Mouse (Mus musculus) embryo, embryonic 10.5 days (tissue): ENCODE measurements around the gene Msl1.
"Not testable (repeated sequence)": the region's sequence is repeated elsewhere in the genome, so short reads cannot be mapped to it uniquely, and the experiment has no call there.

Source experiments
- DNase-seq: peaks from one replicate; pipeline ENCODE4 v3.0.0-alpha.2; 2015; ENCODE audit warnings: low spot score

Gene Msl1

DNA sequence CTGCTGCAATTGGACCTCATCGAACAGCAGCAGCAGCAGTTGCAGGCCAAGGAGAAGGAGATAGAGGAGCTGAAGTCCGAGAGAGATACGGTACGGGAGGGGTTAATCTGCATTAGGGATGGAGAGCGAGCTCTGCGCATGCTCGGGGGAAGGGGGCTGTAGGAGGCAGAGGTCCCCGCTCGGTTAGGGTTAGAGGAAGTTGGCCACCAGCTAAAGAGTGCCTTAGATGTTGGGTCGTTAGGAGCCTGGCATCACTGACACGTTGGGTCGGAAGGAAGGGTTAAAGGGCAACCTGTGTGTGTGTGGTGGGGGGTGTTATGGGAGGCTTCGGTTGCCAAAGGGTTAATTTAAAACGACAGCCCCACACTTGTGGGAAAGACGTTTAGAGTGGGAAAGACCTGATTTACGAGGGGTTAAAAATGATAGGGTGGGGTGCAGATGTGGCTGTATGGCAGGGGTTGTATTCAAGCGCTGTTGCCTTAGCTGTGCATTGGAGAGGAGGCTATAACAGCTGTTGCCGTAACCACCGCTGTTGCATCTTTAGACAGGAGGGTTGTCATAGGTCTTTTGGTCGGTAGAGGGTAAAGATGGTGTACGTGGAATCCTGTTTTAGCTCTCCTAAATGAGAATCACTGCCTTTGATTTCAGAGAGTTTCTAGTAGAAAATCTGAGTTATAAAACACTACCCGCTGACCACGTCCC, 1.4 kb downstream of the Msl1 start:
- DNase-seq: peak; percentile 90

DNA sequence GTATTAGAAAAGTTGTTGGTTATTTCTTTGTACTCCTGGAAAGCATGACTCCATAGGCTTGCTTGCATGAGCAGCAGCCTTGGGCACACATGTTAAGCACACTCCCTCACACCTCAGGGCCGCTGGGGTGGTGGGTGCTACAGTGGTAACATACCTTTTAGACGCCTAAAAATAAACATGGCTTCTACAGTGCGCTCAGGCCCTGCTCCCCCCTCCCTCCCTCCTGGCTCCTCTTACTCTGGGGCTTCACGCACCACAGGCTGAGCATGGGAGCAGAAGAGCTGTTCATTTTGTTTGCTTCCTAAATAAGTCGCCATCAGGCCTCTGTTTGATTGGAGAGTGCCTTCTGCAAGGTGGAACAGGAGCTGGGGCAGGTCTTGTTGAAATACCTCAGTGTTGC, 2.0 kb downstream of the Msl1 start:
- no peak for DNase-seq

DNA sequence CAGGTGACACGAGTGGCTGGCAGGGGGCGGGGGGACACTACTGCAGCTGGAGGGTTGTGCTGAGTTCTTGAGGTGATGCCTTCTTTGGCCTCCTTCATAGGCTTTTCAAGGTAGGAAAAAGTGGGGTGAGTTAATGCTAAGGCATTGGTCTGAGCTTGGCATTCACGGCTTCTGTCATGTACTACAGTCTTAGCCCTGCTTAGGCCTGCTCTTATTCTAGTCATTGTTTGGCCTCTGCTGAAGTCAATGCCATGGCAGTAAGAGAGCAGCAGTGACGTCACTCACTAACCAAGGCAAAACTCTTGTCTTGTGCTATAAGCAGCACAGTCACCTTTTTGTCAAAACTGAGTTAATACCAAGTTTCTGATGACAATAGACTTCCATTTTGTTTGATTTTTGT, 2.6 kb downstream of the Msl1 start:
- DNase-seq: no peak

DNA sequence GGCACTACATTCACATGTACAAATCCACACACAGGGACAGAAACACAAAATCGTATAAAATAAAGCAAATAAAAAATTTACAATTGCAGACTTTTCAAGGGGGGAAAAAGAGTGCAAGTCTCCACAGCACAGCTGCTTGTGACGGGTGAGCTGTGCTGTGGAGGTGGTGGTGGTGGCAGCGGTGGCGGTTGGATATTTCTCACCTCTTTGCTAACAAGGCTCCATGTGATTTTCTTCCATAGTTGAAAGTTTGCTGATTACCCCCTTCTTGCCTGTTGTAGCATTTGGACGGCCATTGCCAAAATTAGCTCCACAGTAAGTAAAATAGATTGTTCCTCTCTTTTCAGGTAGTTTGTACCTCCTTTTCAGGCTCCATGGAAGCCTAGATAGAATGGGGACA, 9.3 kb downstream of the Msl1 start, which contains the start of gene Casc3:
TSS of gene Casc3 (plus strand) at position 301 of the 400 bp plus-strand sequence.
- DNase-seq: no peak

DNA sequence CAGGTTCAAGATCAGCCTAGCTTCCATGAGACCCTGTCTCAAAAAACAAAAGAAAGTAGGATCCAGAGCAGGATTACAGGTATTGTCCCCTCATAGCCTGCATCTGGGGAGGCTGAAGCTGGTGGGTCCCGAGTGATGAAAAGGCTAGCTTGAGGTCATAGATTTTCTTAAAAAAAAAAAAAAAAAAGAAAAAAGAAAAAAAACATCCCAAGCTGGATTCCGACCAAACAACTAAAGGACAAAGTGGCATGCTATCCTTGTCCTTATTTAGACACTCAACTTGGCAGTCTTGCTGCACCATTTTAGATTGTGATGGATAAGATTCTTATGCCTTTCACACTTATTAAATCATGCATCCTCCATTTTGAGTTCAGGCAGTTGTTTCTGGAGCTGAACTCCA, 13.1 kb downstream of the Msl1 start:
- no peak for DNase-seq

DNA sequence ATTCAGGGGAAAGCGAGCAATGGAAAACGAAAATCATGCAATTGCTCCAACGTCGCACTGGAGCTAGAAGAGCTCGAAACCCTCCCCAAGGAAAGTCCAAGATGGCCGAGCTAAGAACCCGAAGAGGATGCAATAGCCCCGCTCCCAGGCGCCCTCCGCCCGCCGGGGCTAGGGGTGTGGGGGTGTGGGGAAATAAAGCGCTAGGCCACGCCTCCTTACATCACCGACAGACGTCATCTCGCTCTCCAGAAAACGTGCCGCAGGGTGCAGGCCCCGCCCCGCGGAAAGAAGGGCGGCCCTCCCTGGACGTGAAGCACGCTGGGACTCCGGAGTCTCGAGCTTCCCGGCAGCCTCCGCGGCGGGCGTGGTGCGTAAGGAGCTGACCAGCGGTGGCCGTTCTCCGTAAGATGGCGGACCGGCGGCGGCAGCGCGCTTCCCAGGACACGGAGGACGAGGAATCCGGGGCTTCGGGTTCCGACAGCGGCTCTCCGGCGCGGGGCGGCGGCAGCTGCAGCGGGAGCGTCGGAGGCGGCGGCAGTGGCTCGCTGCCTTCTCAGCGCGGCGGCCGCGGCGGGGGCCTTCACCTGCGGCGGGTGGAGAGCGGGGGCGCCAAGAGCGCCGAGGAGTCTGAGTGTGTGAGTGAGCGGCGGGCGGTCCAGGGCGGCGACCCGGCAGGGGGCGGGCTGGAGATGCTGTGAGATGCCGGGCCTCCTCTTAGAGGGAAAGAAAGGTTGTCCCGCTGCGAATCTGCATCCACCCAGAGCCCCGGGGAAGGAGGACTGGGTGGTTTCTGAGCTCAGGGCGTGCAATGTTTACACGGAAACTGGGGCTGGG, 14.4 kb downstream of the Msl1 start:
- DNase-seq: peak; percentile 99

DNA sequence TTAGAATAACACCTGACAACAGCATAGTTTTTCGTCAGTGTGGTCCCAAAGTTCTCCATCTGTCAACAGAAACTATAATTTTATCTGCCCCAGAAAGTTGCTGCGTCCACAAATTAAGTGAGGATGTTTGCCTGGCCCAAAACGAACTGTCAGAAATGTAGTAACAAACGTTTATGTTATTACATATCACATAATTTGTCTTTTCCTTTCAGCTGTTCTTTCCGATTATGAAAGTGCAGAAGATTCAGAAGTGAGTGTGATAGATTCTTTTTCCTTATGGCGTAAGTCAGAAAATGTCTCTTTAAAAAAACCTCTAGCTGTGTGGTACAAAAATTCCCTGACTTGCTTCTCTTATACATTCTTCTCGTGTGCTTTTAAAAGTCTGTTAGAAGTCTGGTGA, 15.4 kb downstream of the Msl1 start:
- no peak for DNase-seq

DNA sequence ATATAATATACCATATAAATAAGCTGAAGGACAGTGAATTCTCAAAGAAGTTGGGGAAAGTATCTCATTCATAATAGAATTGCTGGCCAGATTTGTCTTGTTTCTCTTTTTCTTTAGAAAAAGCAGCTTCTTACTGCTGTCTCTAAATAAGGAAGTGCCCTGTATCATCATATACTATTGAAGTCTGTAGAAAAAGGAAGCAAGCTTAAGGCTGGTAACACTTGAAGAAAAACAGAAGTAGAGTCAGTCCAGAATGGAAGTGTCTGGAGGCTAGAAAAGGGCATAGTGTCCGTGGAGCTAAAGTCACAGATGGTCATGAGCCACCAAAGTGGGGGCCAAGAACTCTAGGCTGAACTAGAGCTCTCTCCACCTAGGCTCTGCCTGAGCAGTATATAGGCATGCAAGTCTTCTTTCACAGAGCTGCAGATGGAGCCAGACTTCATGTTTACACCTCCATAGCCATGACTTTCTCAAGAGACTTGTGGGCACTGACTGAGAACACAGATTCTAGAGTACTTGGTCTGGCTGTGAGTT, 21.5 kb downstream of the Msl1 start:
- no peak for DNase-seq

DNA sequence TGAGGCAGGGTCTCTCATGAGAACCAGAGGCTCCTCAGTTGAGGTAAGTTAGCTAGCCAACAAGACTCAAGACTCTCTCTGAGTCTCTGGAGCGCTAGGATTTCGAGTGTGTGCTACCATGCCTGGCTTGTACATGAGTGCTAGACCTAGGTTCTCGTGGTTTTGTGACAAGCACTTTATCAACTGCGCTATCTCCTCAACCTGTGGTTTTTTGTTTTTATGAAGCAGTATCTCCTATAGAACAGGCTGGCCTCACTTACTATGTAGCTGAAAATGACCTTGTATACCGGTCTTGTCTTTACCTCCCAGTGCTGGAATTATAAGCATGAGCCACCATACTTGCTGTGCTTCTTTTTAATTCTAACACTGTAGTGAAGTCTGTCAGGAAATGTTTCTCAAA, 25.7 kb downstream of the Msl1 start:
- no peak for DNase-seq

DNA sequence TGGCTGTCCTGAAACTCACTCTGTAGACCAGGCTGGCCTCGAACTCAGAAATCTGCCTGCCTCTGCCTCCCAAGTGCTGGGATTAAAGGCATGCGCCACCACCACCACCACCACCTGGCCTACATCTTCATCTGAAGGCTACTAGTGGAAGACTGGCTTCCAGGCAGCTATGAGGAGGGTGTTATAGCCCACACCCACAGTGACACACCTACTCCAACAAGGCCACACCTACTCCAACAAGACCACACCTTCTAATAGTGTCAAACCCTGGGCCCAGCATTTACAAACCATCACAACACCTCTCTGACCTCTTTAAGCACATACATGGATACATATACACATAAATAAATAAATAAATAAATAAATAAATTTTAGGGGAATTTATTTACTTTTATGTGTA, 30.8 kb downstream of the Msl1 start:
- DNase-seq: not testable (repeated sequence)

DNA sequence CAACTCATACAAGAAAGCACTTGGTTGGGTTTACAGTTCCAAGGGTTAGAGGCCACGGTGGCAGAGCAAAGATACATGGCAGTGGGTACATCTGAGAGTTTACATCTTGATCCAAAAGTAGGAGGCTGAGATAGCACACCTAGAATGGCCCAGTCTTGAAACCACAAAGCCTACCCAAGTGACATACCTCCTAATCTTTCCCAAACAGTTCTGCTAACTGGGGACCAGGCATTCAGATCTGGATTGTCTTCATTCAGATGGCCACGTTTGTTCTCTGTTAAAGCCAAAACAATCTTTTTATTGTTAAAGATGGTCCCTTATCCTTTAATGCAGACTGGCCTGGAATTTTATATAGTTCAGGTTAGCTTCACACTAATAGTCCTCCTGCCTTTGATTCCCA, 32.6 kb downstream of the Msl1 start:
- DNase-seq: no peak

DNA sequence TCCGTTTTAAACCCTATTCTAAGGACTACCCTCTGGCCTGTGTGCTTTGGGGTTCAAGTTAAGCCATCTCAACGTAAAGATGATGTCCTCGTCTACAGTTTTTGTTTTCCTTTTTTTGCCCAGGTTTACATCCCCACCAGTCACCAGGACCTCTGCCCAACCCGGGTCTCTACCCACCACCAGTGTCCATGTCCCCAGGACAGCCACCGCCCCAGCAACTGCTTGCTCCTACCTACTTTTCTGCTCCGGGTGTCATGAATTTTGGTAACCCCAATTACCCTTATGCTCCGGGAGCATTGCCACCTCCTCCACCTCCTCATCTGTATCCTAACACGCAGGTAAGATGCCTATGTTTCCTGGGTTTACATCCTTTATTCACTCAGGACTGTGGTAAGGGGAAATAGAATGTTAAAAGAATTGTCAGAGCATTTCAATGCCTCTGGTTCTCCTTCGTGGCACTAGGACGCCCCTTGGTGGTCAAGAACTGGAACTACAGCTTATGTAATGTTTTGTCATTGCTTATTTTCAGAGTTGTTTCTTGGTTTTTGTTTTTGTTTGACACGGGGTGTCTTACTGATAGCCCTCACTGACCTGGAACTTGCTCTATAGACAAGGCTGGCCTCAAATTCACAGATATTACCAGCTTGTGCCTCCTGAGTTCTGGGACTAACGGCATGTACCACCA, 33.9 kb downstream of the Msl1 start:
- peak; percentile 61 for DNase-seq

DNA sequence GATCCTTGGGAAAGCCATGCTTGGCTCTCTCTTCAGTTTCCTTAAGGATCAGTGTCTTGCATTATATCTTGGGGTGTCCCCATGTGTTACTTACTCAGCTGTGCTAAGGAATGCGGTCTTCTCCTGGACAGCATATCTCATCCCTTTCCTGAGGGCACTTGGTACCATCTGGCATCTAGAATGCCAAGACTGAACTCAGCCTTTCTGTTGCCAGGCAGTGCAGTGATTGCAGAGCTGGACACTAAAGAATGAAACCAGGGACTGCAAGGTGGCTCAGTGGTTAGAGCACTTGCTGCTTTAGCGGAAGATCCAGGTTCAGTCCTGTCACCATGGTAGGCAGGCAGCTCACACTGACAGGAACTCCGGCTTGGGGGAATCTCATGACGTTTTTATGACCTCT, 34.6 kb downstream of the Msl1 start:
- DNase-seq: no peak

DNA sequence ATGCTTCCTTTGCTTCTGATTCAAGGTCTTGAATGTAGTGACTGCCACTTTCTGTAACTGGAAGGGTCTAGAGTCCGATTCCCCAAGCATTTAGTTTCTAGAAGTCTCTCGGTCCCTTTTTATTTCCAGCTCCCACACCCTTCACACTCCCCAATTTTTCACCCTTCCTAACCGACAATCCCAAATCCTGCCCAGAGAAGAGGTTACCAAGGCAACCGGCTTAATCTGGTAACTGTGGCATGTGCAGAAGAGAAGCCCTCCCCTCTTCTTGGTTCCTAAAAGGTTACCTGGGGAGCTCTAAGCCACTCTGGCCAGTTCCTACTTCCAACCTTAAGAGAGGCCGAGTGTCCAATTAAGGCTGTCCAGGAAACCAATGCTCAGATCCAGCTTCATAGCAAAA, 40.0 kb downstream of the Msl1 start:
- DNase-seq: no peak

DNA sequence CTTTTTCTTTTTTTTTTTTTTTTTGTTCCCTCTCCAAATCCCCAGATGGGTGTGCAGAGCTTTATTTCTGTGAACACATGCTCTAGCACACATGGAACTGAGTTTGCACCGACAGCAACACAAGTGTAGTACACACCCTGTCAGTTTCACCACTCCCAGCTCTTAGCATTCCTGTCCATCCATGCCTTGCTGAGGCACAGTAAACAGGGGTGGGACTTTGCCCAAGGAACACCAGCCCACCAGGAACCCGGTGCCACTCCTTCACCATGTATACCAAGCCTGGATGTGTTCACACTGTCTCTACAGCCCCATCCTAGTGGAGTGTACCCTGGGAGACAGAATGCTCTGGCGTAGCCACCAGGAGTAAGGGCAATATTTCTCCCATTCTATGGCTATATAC, 40.4 kb downstream of the Msl1 start:
- no peak for DNase-seq

DNA sequence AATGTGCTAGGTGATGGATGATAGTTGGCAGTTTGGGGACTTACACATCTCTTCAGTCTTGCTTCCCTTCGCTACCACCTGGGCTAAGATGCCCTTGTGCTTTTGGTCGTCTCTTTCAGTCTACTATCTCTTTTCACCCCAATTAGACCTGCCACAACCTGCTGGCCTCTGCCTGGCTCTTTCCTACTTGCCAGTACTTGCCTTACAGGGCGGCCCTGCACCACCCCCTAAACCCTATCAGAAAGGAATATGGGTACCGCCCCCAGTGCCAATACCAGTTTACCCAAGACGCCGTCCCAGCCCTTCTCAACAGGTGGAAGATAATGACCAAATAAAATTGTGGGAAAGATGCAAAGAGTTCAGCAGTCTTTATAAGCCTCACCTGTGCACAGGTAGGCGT, 40.8 kb downstream of the Msl1 start:
- DNase-seq: no peak

DNA sequence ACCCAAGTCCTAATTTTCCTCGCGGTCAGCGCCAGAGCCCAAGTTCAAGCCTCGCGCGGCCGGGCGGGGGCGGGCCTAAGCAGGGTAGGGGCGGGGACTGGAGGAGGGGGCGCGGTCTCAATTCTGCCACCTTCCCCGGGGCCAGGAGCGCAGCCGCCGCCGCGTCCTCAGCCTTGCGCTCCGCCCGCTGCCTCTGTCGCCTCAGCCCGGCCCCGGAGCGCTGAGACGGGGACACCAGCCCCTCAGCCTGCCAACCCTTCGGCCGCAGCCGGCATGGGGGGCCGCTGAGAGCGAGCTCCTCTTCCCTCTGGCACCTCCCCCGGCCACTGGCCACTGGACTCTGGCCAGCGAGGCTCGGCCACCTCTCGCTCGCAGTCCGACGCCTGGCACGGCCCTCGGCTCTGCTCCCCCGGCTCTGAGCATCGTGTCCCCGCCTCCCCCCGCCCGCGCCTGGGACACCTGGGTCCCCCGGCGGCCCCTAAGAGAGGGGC, 41.4 kb downstream of the Msl1 start, which contains the start of gene Rapgefl1:
TSS of gene Rapgefl1 (plus strand) at position 135 of the 491 bp plus-strand sequence.
- peak; percentile 91 for DNase-seq

DNA sequence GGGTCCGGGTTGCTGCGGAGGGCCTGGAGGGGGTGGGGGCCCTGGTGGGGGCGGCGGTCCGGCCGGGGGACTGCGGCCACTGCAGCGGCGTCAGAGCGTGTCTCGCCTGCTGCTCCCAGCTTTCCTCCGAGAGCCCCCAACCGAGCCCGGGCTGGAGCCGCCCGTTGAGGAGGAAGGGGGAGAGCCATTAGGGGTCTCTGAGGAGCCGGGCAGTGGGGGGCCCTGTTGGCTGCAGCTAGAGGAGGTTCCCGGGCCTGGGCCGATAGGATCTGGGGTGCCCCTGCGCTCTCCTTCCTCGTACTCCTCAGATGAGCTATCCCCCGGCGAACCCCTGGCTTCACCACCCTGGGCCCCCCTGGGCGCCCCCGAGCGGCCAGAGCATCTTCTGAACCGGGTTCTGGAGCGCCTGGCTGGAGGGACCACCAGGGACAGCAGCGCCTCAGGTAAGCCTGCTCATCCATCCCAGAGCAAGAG, 42.0 kb downstream of the Msl1 start:
- no peak for DNase-seq

DNA sequence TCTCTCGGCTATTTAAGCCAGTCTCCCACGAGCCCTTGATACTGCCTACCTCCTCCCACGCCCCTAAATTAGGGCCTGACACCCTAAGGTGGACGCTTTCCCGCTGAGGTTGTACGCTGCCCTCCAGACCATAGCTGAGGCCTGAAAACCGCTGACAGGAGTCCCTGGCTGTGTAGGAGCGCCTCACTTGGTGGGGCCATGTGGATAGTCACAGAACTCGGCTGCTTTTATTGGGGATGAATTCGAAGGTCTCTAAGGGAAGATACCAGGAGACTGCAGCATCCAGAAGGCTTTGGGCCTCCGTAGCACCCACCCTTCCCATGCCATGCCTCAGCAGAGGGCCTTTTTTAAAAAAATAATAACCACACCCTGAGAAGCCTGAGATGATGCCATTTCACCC, 42.6 kb downstream of the Msl1 start:
- DNase-seq: no peak

DNA sequence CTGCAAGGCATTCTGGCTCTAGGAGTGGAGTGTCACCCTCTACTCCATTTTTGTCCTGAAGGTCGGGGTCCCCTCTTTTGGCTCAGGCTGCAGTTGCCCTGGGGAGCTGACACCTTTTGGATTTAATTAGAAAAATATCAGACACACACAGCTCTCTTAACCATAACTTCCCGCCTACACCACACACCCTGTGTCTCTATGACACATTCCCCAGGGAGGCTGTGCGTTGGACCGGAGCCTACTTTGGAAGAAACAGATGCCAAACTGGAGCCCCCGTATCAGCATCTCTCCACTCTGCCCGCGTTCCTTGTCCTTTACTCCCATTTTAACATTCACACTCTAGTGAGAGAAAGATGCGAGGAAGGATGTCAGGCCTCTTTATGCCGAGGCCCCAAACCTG, 43.2 kb downstream of the Msl1 start:
- no peak for DNase-seq

DNA sequence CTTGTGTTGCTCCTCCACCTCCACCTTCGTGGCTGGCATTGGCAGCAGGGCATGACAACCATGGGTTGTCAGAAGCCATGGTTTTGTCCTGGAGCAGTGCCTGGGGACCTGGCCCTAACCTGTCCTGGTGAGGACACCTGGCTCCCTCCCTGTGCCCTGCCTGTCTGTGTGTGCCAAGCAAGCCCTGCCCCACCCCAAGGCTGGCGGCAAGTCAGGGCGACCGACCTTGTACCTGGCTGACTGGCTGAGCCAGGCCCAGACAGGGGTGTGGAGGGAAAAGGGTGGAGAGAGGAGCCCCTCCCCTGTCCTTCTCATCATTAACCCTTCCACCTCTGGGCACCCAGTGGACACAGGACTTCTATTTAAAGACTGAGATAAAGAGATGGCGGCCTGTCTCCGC, 44.1 kb downstream of the Msl1 start:
- no peak for DNase-seq

DNA sequence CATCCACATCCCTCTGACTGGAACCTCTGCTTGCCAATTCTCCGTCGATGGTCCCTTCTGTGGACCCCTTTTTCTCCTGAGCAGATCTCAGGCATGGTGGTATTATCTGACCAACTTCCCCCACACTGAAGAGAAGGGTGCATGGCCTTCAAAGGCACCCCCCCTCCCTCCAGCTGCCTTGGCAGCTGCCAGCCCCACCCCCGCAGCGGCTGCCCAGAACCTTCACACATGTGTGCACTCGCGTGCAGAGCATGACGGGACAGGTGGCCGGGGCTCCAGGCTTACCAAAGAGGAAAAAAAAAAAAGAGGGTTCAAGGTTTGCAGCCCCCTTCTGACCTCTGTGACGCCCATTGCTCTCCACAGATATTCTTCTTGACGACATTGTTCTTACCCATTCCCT, 44.6 kb downstream of the Msl1 start:
- no peak for DNase-seq
